Mouse (Mus musculus) heart, embryonic 14.5 days (tissue): ENCODE results near the gene Adamts18. TPM values are rescaled to one million over a fixed set of nuclear protein-coding genes. Genes with fewer than 3 reads are reported as not detected.

Experiments
- ATAC-seq: fragments of 200-750 bp; cut with Nextera tagmentation; 2 replicates; pipeline ENCODE4 v1.8.0; 2017; ENCODE audit warnings: low read depth, moderate TSS enrichment; ENCODE audit not compliant: insufficient number of reproducible peaks, insufficient read depth, low FRiP score
- H3K27ac ChIP-seq, 2 experiments: fragments of 200-500 bp in 1 of 2; fragments of 300-500 bp in 1 of 2; sonication (generic) in 1 of 2; replicated peaks in 1 of 2; 2 replicates each; pipeline ENCODE4 v1.5.1; 2012 to 2014; ENCODE audit warnings: low read depth in 2 of 2, low read length in 2 of 2, control low read depth in 1 of 2, mild to moderate bottlenecking in 1 of 2, mixed read lengths in 1 of 2; ENCODE audit not compliant: control insufficient read depth in 1 of 2, insufficient read depth in 1 of 2
- H3K27me3 ChIP-seq: fragments of 300-500 bp; sonication (generic); 2 replicates; pipeline ENCODE4 v1.6.1; 2014; ENCODE audit warnings: mild to moderate bottlenecking, low read length, control low read depth; ENCODE audit not compliant: control insufficient read depth, insufficient read depth
- H3K36me3 ChIP-seq: fragments of 300-500 bp; sonication (generic); 2 replicates; pipeline ENCODE4 v1.6.1; 2014; ENCODE audit warnings: mild to moderate bottlenecking, control low read depth, low read length, mixed read lengths; ENCODE audit not compliant: control insufficient read depth, insufficient read depth
- H3K4me1 ChIP-seq, 2 experiments: fragments of 200-500 bp in 1 of 2; fragments of 300-500 bp in 1 of 2; sonication (generic) in 1 of 2; 2 replicates each; pipeline ENCODE4 v1.6.1; 2012 to 2014; ENCODE audit warnings: low read length in 2 of 2, control low read depth in 1 of 2, mixed read lengths in 1 of 2; ENCODE audit not compliant: control insufficient read depth in 2 of 2, insufficient read depth in 2 of 2
- H3K4me2 ChIP-seq: fragments of 300-500 bp; sonication (generic); 2 replicates; pipeline ENCODE4 v1.6.1; 2014; ENCODE audit warnings: mild to moderate bottlenecking, low read length
- H3K4me3 ChIP-seq, 2 experiments: fragments of 200-500 bp in 1 of 2; fragments of 300-500 bp in 1 of 2; sonication (generic) in 1 of 2; 2 replicates each; pipeline ENCODE4 v1.5.1; 2012 to 2014; ENCODE audit warnings: low read length in 2 of 2, mild to moderate bottlenecking in 2 of 2, control low read depth in 1 of 2, low read depth in 1 of 2, moderate library complexity in 1 of 2; ENCODE audit not compliant: control insufficient read depth in 1 of 2, insufficient read depth in 1 of 2
- H3K9ac ChIP-seq: fragments of 300-500 bp; sonication (generic); 2 replicates; pipeline ENCODE4 v1.6.1; 2014; ENCODE audit warnings: mild to moderate bottlenecking, low read length
- H3K9me3 ChIP-seq: fragments of 300-500 bp; sonication (generic); 2 replicates; pipeline ENCODE4 v1.6.1; 2016; ENCODE audit warnings: low read length, control low read depth; ENCODE audit not compliant: control insufficient read depth
- WGBS: fragments of 180-500 bp; shearing (Covaris S2); extraction: QIAGEN DNeasy Blood & Tissue Kit; methylation state at CpG from one replicate; pipeline ENCODE4 v1.1.7; 2014; 5-methylcytosine and 5-hydroxymethylcytosine counted together
- polyA plus RNA-seq: library from polyadenylated mRNA; unstranded; fragments of >200 nt; fragmentation: Nextera tagmentation; extraction: Ambion mirVana; gene quantifications from 2 replicates; pipeline ENCODE4 v1.2.1, GENCODE M21; 2014

The Adamts18 gene
- polyA plus RNA-seq, 1 experiment from 2014 or later = 0.42 TPM

DNA sequence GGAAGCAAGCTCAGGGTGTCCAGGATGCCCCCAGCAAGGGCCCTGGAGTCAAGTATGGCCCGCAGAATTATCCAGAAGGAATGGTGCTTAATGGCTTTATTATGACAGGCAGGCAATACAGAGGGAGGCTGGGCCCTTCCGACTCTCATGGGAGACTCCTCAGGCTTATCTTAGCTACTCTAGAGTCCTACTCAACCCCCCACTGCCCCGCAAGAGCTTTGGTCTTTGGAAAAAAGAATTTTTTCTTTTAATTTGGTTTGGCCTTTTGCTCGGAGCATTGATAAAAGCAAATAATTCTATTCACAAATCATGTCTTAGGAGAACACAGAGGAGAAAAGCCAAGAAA is 11.0 kb downstream of the Adamts18 start:
- no peaks in the 10 kb centered on the region for H3K36me3 ChIP-seq
- H3K9ac ChIP-seq = no peak overlapping the region
- H3K27ac ChIP-seq = no peak overlapping the region
- H3K4me1 ChIP-seq = peaks cover 0 to 2% of the 10 kb centered on the region in 2 experiments; a peak in 1 of 4 replicates
- 36% methylated on average over 4 of the region's 4 CpGs for WGBS
- H3K9me3 ChIP-seq = no peaks in the 10 kb centered on the region
- H3K27me3 ChIP-seq = no peaks in the 10 kb centered on the region
- no peak overlapping the region for H3K4me3 ChIP-seq
- ATAC-seq = no peak
- no peak overlapping the region for H3K4me2 ChIP-seq

DNA sequence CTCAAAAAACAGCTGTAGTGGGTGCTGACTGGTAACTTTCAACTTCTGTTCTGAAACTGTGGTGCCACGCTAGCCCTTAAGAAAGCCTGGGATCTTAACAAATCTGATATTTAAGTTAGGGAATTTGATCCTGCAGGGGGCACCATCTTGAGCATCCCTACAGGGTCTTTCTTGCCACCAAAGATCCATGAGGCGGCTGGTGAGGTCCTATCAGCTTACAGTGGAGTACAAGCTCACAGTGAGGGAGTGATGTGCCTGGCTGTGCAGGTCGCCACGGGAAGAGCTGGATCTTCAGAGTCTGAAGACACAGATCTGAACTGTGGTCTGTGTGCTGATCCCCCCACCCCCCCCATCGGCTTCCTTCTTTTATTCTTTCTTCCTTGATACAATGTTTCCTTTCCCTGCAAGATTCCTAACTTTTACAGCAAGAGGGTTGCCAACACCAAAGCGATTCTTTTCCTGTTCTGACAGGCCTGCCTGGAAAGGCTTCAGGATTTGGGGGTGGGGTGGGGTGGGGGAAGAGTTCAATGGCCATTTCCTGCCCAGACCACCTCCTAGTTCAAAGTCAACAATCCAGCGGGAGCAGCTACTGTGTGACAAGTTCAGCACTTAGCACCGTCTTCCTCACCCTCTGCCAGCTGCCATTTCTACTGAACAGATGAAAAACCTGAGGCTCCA is 11.5 kb downstream of the Adamts18 start:
- no peak overlapping the region for H3K4me3 ChIP-seq
- H3K27ac ChIP-seq = no peak overlapping the region
- WGBS = 39% methylated on average over 8 of the region's 8 CpGs
- H3K4me2 ChIP-seq = no peak overlapping the region
- no peaks in the 10 kb centered on the region for H3K9me3 ChIP-seq
- no peaks in the 10 kb centered on the region for H3K36me3 ChIP-seq
- peaks cover 3% of the 10 kb centered on the region; the same call in 1 of the 2 replicates for H3K27me3 ChIP-seq
- no peak overlapping the region for H3K9ac ChIP-seq
- peaks cover 0 to 2% of the 10 kb centered on the region in 2 experiments; a peak in 1 of 4 replicates for H3K4me1 ChIP-seq
- ATAC-seq = no peak

DNA sequence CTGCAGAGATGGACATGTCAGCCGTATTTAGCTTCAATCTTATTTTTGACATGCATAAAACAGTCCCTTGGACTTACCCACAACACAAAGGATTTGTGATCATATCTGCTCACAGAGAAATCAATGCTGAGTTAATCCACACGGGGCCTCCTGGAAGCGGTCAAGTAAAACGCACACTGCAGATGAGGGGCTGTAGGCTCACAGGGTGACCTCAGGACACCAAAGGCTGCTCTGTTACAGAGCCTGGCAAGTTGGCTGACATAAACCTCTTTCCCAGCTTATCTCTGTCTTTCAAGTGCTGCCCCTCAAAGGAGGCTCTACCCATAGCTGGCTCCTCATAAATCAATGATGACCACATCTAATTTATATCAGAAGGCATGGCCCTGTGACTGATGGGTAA is 14.9 kb downstream of the Adamts18 start:
- Histone ChIP-seq H3K9ac (no peak overlapping the region), H3K27me3 (peaks cover 3% of the 10 kb centered on the region; the same call in 1 of the 2 replicates), H3K9me3 (no peaks in the 10 kb centered on the region), H3K4me1 (peaks cover 0 to 2% of the 10 kb centered on the region in 2 experiments; a peak in 1 of 4 replicates), H3K27ac (no peak overlapping the region), H3K4me3 (no peak overlapping the region), H3K36me3 (no peaks in the 10 kb centered on the region), H3K4me2 (no peak overlapping the region)
- ATAC-seq = no peak
- 40% methylated on average over 4 of the region's 4 CpGs for WGBS

DNA sequence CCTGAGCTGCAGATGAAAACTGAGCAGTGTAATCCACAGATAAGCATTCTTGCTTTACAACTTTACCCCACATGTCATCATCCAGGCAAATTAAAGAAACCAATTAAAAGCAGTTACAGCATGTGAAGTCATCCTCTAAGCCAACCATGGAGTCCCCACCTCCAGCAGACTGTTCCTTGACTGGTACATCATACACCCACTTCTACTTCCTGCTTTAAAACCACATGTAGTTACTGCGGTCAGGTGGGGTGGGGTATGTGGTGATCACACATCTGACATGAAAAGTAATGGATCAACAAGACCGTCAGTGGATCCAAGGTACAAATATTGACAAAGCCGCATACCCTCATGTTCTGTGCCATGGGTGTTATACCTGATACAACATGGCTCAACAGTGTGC is 21.3 kb downstream of the Adamts18 start:
- Histone ChIP-seq H3K4me2 (no peak overlapping the region), H3K27ac (no peak overlapping the region), H3K36me3 (no peaks in the 10 kb centered on the region), H3K27me3 (peaks cover 2% of the 10 kb centered on the region; the same call in 1 of the 2 replicates), H3K4me3 (no peak overlapping the region), H3K4me1 (no peaks in the 10 kb centered on the region), H3K9ac (no peak overlapping the region), H3K9me3 (no peaks in the 10 kb centered on the region)
- WGBS = 87% methylated on average over 3 of the region's 3 CpGs
- no peak for ATAC-seq

DNA sequence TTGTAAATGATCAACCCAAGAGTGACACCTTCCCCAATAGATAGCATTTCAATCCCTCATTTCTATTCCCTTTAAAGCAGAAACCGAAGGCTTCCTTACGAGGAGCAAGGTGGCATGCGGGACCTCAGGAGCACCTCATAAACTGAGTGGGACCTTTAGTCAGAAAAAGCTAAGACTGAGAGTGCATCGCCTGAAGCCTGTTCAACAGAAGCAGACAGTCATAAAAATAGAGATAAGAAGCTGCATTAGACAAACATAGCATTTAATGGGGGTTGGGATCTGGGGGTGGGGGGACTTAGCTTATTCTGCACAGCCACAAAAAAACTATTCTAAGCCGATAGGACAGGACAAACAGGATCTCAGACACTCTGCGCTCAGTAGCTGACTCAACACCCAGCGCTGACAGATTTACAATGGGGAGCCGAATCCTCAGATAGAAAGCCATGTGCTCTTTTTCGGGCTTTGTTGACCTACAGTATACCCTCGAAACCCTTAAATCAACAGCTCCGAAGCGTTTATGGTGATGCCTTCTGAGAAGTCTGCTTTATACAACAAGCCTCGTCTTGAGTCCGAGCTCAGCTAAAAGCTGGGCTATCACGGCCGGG is 27.5 kb downstream of the Adamts18 start:
- Histone ChIP-seq H3K4me2 (peak overlapping the region; percentile 32), H3K27ac (no peak overlapping the region), H3K36me3 (no peaks in the 10 kb centered on the region), H3K9me3 (no peaks in the 10 kb centered on the region), H3K4me1 (no peaks in the 10 kb centered on the region), H3K27me3 (no peaks in the 10 kb centered on the region), H3K4me3 (no peak overlapping the region), H3K9ac (no peak overlapping the region)
- ATAC-seq = no peak
- WGBS = 52% methylated on average over 16 of the region's 16 CpGs

DNA sequence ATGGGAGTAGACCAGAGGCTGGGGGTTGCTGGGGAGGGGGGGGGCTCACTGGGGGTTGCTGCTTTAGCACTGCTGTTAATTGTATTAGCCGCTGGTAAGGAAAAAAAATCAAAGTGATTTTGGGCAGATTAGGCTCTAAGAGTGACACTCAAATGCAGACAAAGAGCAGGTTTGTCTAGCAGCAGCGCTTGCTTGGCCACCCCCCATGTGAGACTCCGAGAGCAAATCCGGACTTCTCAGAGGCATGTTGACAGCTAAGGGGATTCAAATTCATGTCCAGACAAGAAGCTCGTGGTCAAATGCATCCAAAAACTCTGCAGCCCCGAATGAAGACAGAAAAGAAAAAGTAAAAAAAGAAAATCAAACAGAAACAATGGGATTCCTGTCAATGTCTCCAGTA is 34.6 kb downstream of the Adamts18 start:
- Histone ChIP-seq H3K4me3 (no peak overlapping the region), H3K27ac (no peak overlapping the region), H3K4me2 (no peak overlapping the region), H3K9me3 (0 out of 2 replicates have a peak, but pooled peaks cover 4% of the 10 kb centered on the region), H3K4me1 (no peaks in the 10 kb centered on the region), H3K27me3 (no peaks in the 10 kb centered on the region), H3K36me3 (no peaks in the 10 kb centered on the region), H3K9ac (no peak overlapping the region)
- no peak for ATAC-seq
- 46% methylated on average over 6 of the region's 6 CpGs for WGBS

DNA sequence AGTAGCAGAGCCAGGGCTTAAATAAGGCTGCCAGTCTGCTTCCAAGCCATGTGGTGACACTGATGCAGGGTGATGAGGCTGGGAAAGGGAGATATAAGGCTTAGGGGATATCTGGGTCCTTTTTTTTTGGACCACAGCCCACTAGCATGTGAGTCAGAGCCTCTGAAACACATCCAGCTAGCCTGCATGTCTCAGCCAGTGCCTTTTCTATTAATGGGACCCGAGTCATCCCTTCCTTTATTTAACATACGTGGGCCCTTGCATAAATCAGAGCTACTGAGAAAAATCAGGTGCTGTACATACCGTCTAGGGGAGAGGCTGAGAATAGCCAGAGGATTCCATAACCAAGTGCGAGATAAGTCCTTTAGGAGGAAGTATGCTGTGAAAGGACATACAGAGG is 37.0 kb downstream of the Adamts18 start:
- 30% methylated on average over 4 of the region's 4 CpGs for WGBS
- Histone ChIP-seq H3K4me2 (no peak overlapping the region), H3K27ac (no peak overlapping the region), H3K36me3 (no peaks in the 10 kb centered on the region), H3K27me3 (no peaks in the 10 kb centered on the region), H3K4me1 (no peaks in the 10 kb centered on the region), H3K9ac (no peak overlapping the region), H3K4me3 (no peak overlapping the region), H3K9me3 (0 out of 2 replicates have a peak, but pooled peaks cover 4% of the 10 kb centered on the region)
- peak; percentile 43; the same call in 1 of the 2 replicates for ATAC-seq
